Mouse (Mus musculus): ENCODE data around the gene Dab2ip.

- no peak for TF ChIP-seq CTCF (IDR thresholded peaks at IDR 0.05; ENCODE audit: low read depth, low read length)
- TF ChIP-seq TAL1 (conservative IDR thresholded peaks at IDR 0.05; ENCODE audit: low read depth, low read length), result no peak
- TF ChIP-seq GATA1 (IDR thresholded peaks at IDR 0.05; ENCODE audit: borderline replicate concordance, low read length), result no peak
Observed at GRCm38 (mm10) chr2:35584011-35584410, 25.9 kb downstream of the Dab2ip start.

Measured in G1E (cell line).